Mouse (Mus musculus) neural tube, embryonic 13.5 days (tissue): ENCODE results near the gene Bag1. TPM values are rescaled to one million over a fixed set of nuclear protein-coding genes. Genes with fewer than 3 reads are reported as not detected.
A peak's percentile ranks its signal among the peaks of the same experiment; 100 is the strongest.

Source experiments
- ATAC-seq: fragments of 200-750 bp; cut with Nextera tagmentation; 2 replicates; pipeline ENCODE4 v1.8.0; 2017; ENCODE audit warnings: low read depth, mild to moderate bottlenecking, moderate TSS enrichment, moderate library complexity
- H3K27ac ChIP-seq: fragments of 300-500 bp; sonication (generic); replicated peaks from 2 replicates; pipeline ENCODE4 v1.5.1; 2015; ENCODE audit warnings: moderate library complexity, mild to moderate bottlenecking, inconsistent platforms
- H3K27me3 ChIP-seq: fragments of 300-500 bp; sonication (generic); 2 replicates; pipeline ENCODE4 v1.6.1; 2015; ENCODE audit warnings: mild to moderate bottlenecking, inconsistent platforms
- H3K36me3 ChIP-seq: fragments of 300-500 bp; sonication (generic); 2 replicates; pipeline ENCODE4 v1.6.1; 2015; ENCODE audit warnings: mild to moderate bottlenecking, inconsistent platforms
- H3K4me1 ChIP-seq: fragments of 300-500 bp; sonication (generic); replicated peaks from 2 replicates; pipeline ENCODE4 v1.6.1; 2015; ENCODE audit warnings: inconsistent platforms
- H3K4me2 ChIP-seq: fragments of 300-500 bp; sonication (generic); 2 replicates; pipeline ENCODE4 v1.6.1; 2015; ENCODE audit warnings: inconsistent platforms, mild to moderate bottlenecking, moderate library complexity
- H3K4me3 ChIP-seq: fragments of 300-500 bp; sonication (generic); 2 replicates; pipeline ENCODE4 v1.5.1; 2015; ENCODE audit warnings: mild to moderate bottlenecking, inconsistent platforms
- H3K9ac ChIP-seq: fragments of 300-500 bp; sonication (generic); 2 replicates; pipeline ENCODE4 v1.6.1; 2015; ENCODE audit warnings: moderate library complexity, mild to moderate bottlenecking, inconsistent platforms
- H3K9me3 ChIP-seq: fragments of 300-500 bp; sonication (generic); 2 replicates; pipeline ENCODE4 v1.6.1; 2016; ENCODE audit warnings: inconsistent platforms
- WGBS: fragments of 180-500 bp; shearing (Covaris S2); methylation state at CpG from one replicate; pipeline ENCODE4 v1.1.7; 2015; 5-methylcytosine and 5-hydroxymethylcytosine counted together
- polyA plus RNA-seq: library from polyadenylated mRNA; unstranded; fragments of >200 nt; fragmentation: Nextera tagmentation; extraction: Ambion mirVana; gene quantifications from 2 replicates; pipeline ENCODE4 v1.2.1, GENCODE M21; 2015

Gene Bag1
- 233 and 247 TPM in 2 replicates for polyA plus RNA-seq

GRCm38 (mm10) chr4:40948160-40948708 lies at the start of gene Bag1, which contains the start of gene Chmp5:
Gene Bag1, minus strand, starts transcription at chr4:40948294.
Gene Chmp5, plus strand, starts transcription at chr4:40948407.
- H3K4me2 ChIP-seq, result peak within 1 kb of the TSS; percentile 88
- H3K9me3 ChIP-seq, result no peaks in the 10 kb centered on the region
- peak within 1 kb of the TSS; percentile 93 for H3K4me3 ChIP-seq
- peaks cover 35% of the 10 kb centered on the region for H3K4me1 ChIP-seq
- WGBS, result under 1% methylated on average over 50 of the region's 50 CpGs
- peak within 1 kb of the TSS; percentile 94 for H3K9ac ChIP-seq
- H3K27ac ChIP-seq, result peak within 1 kb of the TSS; percentile 92
- H3K27me3 ChIP-seq, result no peaks in the 10 kb centered on the region
- H3K36me3 ChIP-seq, result peaks cover 57% of the 10 kb centered on the region
- peak; percentile 98 for ATAC-seq

DNA sequence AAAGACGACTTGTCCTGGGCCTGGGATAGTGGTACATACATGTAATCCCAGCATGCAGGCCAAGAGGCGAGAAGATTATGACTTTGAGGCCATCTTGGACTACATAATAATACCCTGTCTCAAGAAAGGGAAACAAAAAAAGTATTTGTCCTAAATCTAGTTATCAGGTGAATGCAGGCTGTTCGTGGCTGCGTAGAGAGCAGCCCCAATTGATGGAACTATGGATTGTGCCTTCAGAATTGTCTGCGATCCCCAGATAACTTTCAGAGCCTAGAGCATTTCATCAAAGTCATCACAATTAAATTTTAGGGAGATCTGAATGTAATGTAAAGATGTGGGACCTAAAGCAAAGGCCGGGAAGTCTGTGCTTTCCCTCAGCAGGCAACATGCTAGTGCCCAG lies 48.2 kb upstream of the Bag1 start:
- H3K4me2 ChIP-seq, result no peak overlapping the region
- H3K9ac ChIP-seq, result no peak overlapping the region
- H3K4me3 ChIP-seq, result no peak overlapping the region
- H3K27ac ChIP-seq, result no peak overlapping the region
- no peak for ATAC-seq
- WGBS, result 93% methylated on average over 6 of the region's 6 CpGs
- H3K9me3 ChIP-seq, result no peaks in the 10 kb centered on the region
- H3K27me3 ChIP-seq, result no peaks in the 10 kb centered on the region
- peaks cover 100% of the 10 kb centered on the region for H3K36me3 ChIP-seq
- H3K4me1 ChIP-seq, result no peaks in the 10 kb centered on the region

- no peak for ATAC-seq
- no peak overlapping the region for H3K4me2 ChIP-seq
- no peak overlapping the region for H3K9ac ChIP-seq
- no peaks in the 10 kb centered on the region for H3K27me3 ChIP-seq
- no peaks in the 10 kb centered on the region for H3K9me3 ChIP-seq
- no peaks in the 10 kb centered on the region for H3K4me1 ChIP-seq
- peaks cover 97% of the 10 kb centered on the region for H3K36me3 ChIP-seq
- WGBS, result 91% methylated on average over 6 of the region's 6 CpGs
- H3K27ac ChIP-seq, result no peak overlapping the region
- H3K4me3 ChIP-seq, result no peak overlapping the region
Measured at GRCm38 (mm10) chr4:40989633-40990032, 41.5 kb upstream of the Bag1 start.

DNA sequence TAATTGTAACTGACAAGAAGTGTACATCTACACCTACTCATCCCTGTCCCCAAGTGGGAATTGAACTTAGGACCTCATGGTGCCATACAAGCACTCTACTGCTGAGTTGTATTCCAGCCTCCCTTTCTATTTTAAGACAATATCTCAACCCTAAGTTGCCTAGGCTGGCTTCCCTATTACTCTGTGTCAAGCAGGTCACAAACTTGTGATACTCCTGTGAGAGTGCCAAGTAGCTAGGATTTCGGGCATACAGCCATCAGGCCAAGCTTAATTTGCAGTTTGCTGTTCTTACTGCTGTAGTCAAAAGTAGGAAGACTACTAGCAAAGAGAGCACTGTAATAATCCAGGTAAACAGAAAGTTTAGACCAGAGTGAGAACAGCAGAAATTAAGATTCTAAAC lies 35.6 kb upstream of the Bag1 start:
- Histone ChIP-seq H3K4me2 (no peak overlapping the region), H3K4me3 (no peak overlapping the region), H3K36me3 (peaks cover 86% of the 10 kb centered on the region), H3K9ac (no peak overlapping the region), H3K4me1 (no peaks in the 10 kb centered on the region), H3K27me3 (no peaks in the 10 kb centered on the region), H3K27ac (no peak overlapping the region), H3K9me3 (no peaks in the 10 kb centered on the region)
- ATAC-seq, result no peak
- WGBS, result 96% methylated on average over 1 of the region's 1 CpGs

DNA sequence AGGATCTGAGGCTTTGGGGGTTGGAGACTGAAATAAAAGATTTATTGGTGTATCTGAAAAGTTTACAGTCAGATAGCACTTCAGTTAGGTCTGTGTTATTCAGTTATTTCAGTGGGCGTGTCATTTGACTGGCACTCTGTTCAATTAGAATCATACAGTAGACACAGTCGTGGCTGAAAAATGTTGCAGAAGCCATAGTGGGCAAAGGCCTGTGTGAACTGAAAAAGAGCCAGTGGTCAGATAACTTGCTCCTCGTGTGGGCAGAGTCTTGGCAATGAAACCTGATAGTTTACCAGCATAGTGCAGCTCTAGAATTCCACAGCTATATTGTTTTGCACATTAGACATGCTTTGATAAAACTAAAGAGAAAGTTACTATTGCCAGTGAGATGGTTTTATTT lies 34.4 kb upstream of the Bag1 start:
- peaks cover 86% of the 10 kb centered on the region for H3K36me3 ChIP-seq
- H3K27ac ChIP-seq, result no peak overlapping the region
- H3K9ac ChIP-seq, result no peak overlapping the region
- no peaks in the 10 kb centered on the region for H3K9me3 ChIP-seq
- 74% methylated on average over 3 of the region's 3 CpGs for WGBS
- no peak overlapping the region for H3K4me2 ChIP-seq
- no peak for ATAC-seq
- H3K27me3 ChIP-seq, result no peaks in the 10 kb centered on the region
- H3K4me1 ChIP-seq, result no peaks in the 10 kb centered on the region
- H3K4me3 ChIP-seq, result no peak overlapping the region

GRCm38 (mm10) chr4:40979430-40979829 lies 31.3 kb upstream of the Bag1 start:
- H3K27ac ChIP-seq, result no peak overlapping the region
- H3K4me3 ChIP-seq, result no peak overlapping the region
- ATAC-seq, result no peak
- 87% methylated on average over 1 of the region's 1 CpGs for WGBS
- H3K27me3 ChIP-seq, result no peaks in the 10 kb centered on the region
- peaks cover 72% of the 10 kb centered on the region for H3K36me3 ChIP-seq
- no peak overlapping the region for H3K4me2 ChIP-seq
- H3K9me3 ChIP-seq, result no peaks in the 10 kb centered on the region
- H3K4me1 ChIP-seq, result no peaks in the 10 kb centered on the region
- no peak overlapping the region for H3K9ac ChIP-seq

DNA sequence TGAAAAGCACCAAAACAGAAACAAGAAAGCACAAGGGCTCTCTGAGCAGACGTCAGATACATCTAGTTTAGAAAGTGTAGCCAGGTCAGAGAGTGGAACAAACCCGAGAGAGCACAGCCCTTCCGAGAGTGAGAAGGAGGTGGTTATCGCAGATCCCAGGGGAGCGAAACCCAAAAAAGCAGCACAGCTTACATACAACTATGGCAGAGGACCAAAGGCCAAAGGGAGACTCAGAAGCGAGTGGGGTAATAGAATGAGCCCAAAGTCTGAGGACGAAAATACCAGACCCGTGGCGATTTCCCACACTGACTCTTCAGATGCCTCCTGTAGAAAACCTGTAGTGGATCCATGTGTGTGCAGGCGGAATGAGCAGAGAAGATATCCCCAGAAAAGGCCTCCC lies 28.6 kb upstream of the Bag1 start:
- H3K27ac ChIP-seq, result no peak overlapping the region
- ATAC-seq, result no peak
- no peaks in the 10 kb centered on the region for H3K27me3 ChIP-seq
- no peak overlapping the region for H3K4me2 ChIP-seq
- no peak overlapping the region for H3K9ac ChIP-seq
- H3K4me1 ChIP-seq, result peaks cover 14% of the 10 kb centered on the region
- 93% methylated on average over 10 of the region's 10 CpGs for WGBS
- no peak overlapping the region for H3K4me3 ChIP-seq
- no peaks in the 10 kb centered on the region for H3K9me3 ChIP-seq
- peaks cover 54% of the 10 kb centered on the region for H3K36me3 ChIP-seq

DNA sequence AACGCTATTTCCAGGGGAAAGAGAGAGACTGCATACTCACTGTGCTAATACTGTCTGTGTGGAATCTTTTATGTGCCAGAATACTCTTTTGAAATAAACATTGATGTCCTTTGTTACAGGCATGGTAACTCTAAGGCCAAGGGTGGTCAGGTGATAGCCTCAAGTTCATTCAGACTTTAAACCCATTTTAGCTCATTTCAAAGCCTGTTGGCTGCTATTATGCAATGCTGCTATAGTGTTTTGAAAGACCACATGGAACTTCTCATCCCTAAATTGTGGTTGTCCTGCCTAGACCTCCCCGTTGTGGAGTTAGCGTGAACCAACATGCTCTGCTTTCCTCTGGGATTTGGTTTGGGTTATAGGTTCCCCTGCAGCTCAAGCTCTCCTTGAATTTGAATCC lies 27.6 kb upstream of the Bag1 start:
- 97% methylated on average over 3 of the region's 3 CpGs for WGBS

DNA sequence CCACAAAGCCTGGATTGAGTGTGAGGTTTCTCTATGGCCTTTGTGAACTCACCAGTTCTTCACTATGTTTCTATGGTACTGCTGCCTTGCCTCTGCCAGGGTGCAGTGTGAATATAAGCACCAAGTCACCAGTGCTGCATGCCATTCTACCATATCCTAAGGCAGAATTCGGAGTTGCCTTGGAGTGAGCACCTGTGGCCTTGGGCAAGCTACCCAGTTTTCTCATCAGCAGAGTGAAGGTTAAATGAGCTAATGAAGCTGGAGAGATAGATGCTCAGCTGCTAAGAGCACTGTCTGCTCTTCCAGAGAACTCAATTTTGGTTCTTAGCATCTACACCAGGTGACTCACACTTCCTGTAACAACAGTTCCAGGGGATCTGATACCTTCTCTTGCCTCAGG lies 25.9 kb upstream of the Bag1 start:
- Histone ChIP-seq H3K9me3 (no peaks in the 10 kb centered on the region), H3K9ac (no peak overlapping the region), H3K27ac (no peak overlapping the region), H3K27me3 (no peaks in the 10 kb centered on the region), H3K4me1 (peaks cover 23% of the 10 kb centered on the region), H3K4me2 (no peak overlapping the region), H3K4me3 (no peak overlapping the region), H3K36me3 (peaks cover 28% of the 10 kb centered on the region)
- 95% methylated on average over 1 of the region's 1 CpGs for WGBS
- ATAC-seq, result no peak

More for the DNA sequence above, 27.6 kb upstream of the Bag1 start:
- Histone ChIP-seq H3K4me1 (peaks cover 14% of the 10 kb centered on the region), H3K27ac (no peak overlapping the region), H3K9ac (no peak overlapping the region), H3K4me2 (no peak overlapping the region), H3K27me3 (no peaks in the 10 kb centered on the region), H3K4me3 (no peak overlapping the region), H3K9me3 (no peaks in the 10 kb centered on the region), H3K36me3 (peaks cover 45% of the 10 kb centered on the region)
- no peak for ATAC-seq

GRCm38 (mm10) chr4:40971744-40972143 lies 23.6 kb upstream of the Bag1 start:
- no peaks in the 10 kb centered on the region for H3K9me3 ChIP-seq
- peak overlapping the region; percentile 93; the same call in 1 of the 2 replicates for H3K27ac ChIP-seq
- H3K9ac ChIP-seq, result peak overlapping the region; percentile 91
- peaks cover 21% of the 10 kb centered on the region for H3K36me3 ChIP-seq
- H3K4me1 ChIP-seq, result peaks cover 23% of the 10 kb centered on the region
- WGBS, result 25% methylated on average over 13 of the region's 13 CpGs
- no peak for ATAC-seq
- H3K4me2 ChIP-seq, result peak overlapping the region; percentile 80
- no peaks in the 10 kb centered on the region for H3K27me3 ChIP-seq
- H3K4me3 ChIP-seq, result peak overlapping the region; percentile 95

GRCm38 (mm10) chr4:40970842-40971701 lies 23.0 kb upstream of the Bag1 start, which contains the start of gene Nfx1:
Gene Nfx1, plus strand, starts transcription at chr4:40970906.
- Histone ChIP-seq H3K4me2 (peak within 1 kb of the TSS; percentile 80), H3K4me1 (peaks cover 23% of the 10 kb centered on the region), H3K27ac (peak within 1 kb of the TSS; percentile 93), H3K4me3 (peak within 1 kb of the TSS; percentile 95), H3K9me3 (no peaks in the 10 kb centered on the region), H3K27me3 (no peaks in the 10 kb centered on the region), H3K9ac (peak within 1 kb of the TSS; percentile 91), H3K36me3 (peaks cover 22% of the 10 kb centered on the region)
- WGBS, result under 1% methylated on average over 81 of the region's 85 CpGs
- peak; percentile 96 for ATAC-seq

DNA sequence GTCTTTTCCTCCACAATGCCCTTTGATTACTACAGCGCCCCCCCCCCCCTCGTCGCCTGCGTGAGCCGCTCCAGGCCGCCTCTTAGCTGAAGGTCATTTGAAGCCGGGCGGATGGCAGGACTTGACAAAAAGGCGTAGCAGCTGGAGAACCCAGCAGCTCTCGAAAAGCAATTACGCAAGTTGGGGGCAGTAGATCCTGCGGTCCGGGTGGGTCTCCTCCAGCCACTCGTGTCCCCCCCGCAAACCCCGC lies 22.4 kb upstream of the Bag1 start:
- peak overlapping the region; percentile 91 for H3K9ac ChIP-seq
- peaks cover 27% of the 10 kb centered on the region for H3K36me3 ChIP-seq
- H3K27me3 ChIP-seq, result no peaks in the 10 kb centered on the region
- ATAC-seq, result peak; percentile 52
- peak overlapping the region; percentile 93 for H3K27ac ChIP-seq
- H3K4me1 ChIP-seq, result peaks cover 23% of the 10 kb centered on the region
- no peaks in the 10 kb centered on the region for H3K9me3 ChIP-seq
- peak overlapping the region; percentile 95 for H3K4me3 ChIP-seq
- H3K4me2 ChIP-seq, result peak overlapping the region; percentile 80
- under 1% methylated on average over 15 of the region's 16 CpGs for WGBS
